Comparison of ENCODE assay signal across 8 mouse cellular contexts in genomic region chr14:21053151-21053550, GRCm38 (mm10). TPM values are rescaled to one million over a fixed set of nuclear protein-coding genes. Genes with fewer than 3 reads are reported as not detected.
A peak's percentile ranks its signal among the peaks of the same experiment; 100 is the strongest.
DNase-seq lines count a peak whose midpoint lies in the region; ATAC-seq lines count a peak whose summit lies in the region.

No protein-coding gene starts in this region.

- WGBS in hindbrain, embryonic 16.5 days, result 14% methylated on average over 8 of the region's 8 CpGs
- WGBS in midbrain, embryonic 10.5 days, result 13% methylated on average over 8 of the region's 8 CpGs

- H3K9ac ChIP-seq in hindbrain, embryonic 16.5 days (ENCODE audit: low read depth, low read length), result peak overlapping the region; percentile 68

- no peak overlapping the region for H3K27ac ChIP-seq in hindbrain, embryonic 16.5 days (ENCODE audit: low read depth, low read length)
- H3K27ac ChIP-seq in midbrain, embryonic 10.5 days (replicated peaks), result peak overlapping the region; percentile 98

- H3K4me1 ChIP-seq in hindbrain, embryonic 16.5 days (ENCODE audit: control insufficient read depth, insufficient read depth, low read depth, low read length), result peaks cover 9% of the 10 kb centered on the region
- peaks cover 20% of the 10 kb centered on the region for H3K4me1 ChIP-seq in midbrain, embryonic 10.5 days

- H3K9me3 ChIP-seq in hindbrain, embryonic 16.5 days (ENCODE audit: control insufficient read depth, low read length), result no peaks in the 10 kb centered on the region
- H3K9me3 ChIP-seq in midbrain, embryonic 10.5 days (replicated peaks), result no peaks in the 10 kb centered on the region

- no peaks in the 10 kb centered on the region for H3K36me3 ChIP-seq in hindbrain, embryonic 16.5 days (ENCODE audit: control insufficient read depth, insufficient read depth, low read length)
- H3K36me3 ChIP-seq in midbrain, embryonic 10.5 days, result peaks cover 3% of the 10 kb centered on the region; the same call in 1 of the 2 replicates

- H3K27me3 ChIP-seq in hindbrain, embryonic 16.5 days (replicated peaks; ENCODE audit: control insufficient read depth, insufficient read depth, low read length), result no peaks in the 10 kb centered on the region
- no peaks in the 10 kb centered on the region for H3K27me3 ChIP-seq in midbrain, embryonic 10.5 days (ENCODE audit: low read depth, poor library complexity, severe bottlenecking)

- H3K4me2 ChIP-seq in hindbrain, embryonic 16.5 days (ENCODE audit: low read length), result peak overlapping the region; percentile 91

- peak; percentile 28 for DNase-seq in heart, adult 8-10 months (ENCODE audit: low spot score)
- no peak for DNase-seq in heart, postnatal 14 days
- DNase-seq in NIH3T3 (ENCODE audit: low read depth) (peak; percentile 46), MN1 (ENCODE audit: low spot score) (no peak)
- no peak for DNase-seq in midbrain, embryonic 10.5 days (ENCODE audit: low spot score)
- no peak for DNase-seq in right cerebral cortex, postnatal 4 days
- no peak for DNase-seq in c-Kit-positive CD71-positive TER-119-positive erythroid progenitor cells, embryonic 14.5 days (ENCODE audit: low spot score)

- peak overlapping the region; percentile 74 for H3K4me3 ChIP-seq in hindbrain, embryonic 16.5 days (ENCODE audit: low read length)
- H3K4me3 ChIP-seq in midbrain, embryonic 10.5 days, result peak overlapping the region; percentile 86

- ATAC-seq in hindbrain, embryonic 16.5 days, result no peak

- intact Hi-C loops in heart, postnatal 14 days (cut with DNase I), result loop anchor here (5.0 kb wide), 1 partner anchor 59 kb away; no protein-coding TSS in a partner anchor

RNA-seq across cellular contexts. Expression of gene Adk, which starts 0.8 kb away (rescaled TPM):
- 100 to 1,000 TPM; 233 to 260 (median 250) TPM for total RNA-seq in heart, adult 8-10 months (2022)
- total RNA-seq in heart, postnatal 14 days (2021), result 100 to 1,000 TPM; 186 to 196 TPM
- 41.4 and 45.9 TPM in 2 replicates for polyA plus RNA-seq in hindbrain, embryonic 16.5 days (2015; fragmentation: Nextera tagmentation; extraction: Ambion mirVana)
- 122 and 153 TPM in 2 replicates for polyA plus RNA-seq in midbrain, embryonic 10.5 days (2016; fragmentation: Nextera tagmentation; extraction: Ambion mirVana)

RNA-seq across cellular contexts. Expression of gene Ap3m1, which starts 0.8 kb away (rescaled TPM):
- total RNA-seq in heart, adult 8-10 months (2022), result 10 to 100 TPM; 50.5 to 59.8 (median 57.0) TPM
- 10 to 100 TPM; 69.5 to 71.4 TPM for total RNA-seq in heart, postnatal 14 days (2021)
- polyA plus RNA-seq in hindbrain, embryonic 16.5 days (2015; fragmentation: Nextera tagmentation; extraction: Ambion mirVana), result 76.1 and 76.4 TPM in 2 replicates
- polyA plus RNA-seq in midbrain, embryonic 10.5 days (2016; fragmentation: Nextera tagmentation; extraction: Ambion mirVana), result 108 and 122 TPM in 2 replicates

Comparison
In these comparisons a context has a peak if more than half of its experiments do, and no peak if none do; other contexts are left out.
1. DNase-seq: peak in heart, adult 8-10 months (single experiment) and NIH3T3 (single experiment); none in heart, postnatal 14 days (0 of 2), midbrain, embryonic 10.5 days (single experiment), right cerebral cortex, postnatal 4 days (single experiment), MN1 (single experiment) and c-Kit-positive CD71-positive TER-119-positive erythroid progenitor cells, embryonic 14.5 days (single experiment).